Mouse (Mus musculus): Measurements from ENCODE around the gene Zmynd8.

GRCm38 (mm10) chr2:165846787-165847186, 52.0 kb downstream of the Zmynd8 start:
- TF ChIP-seq GATA1 (IDR thresholded peaks at IDR 0.05; ENCODE audit: low read length) (no peak), TAL1 (IDR thresholded peaks at IDR 0.05; ENCODE audit: low read length) (no peak)
